In genomic region chr7:116308632-116308991, GRCm38 (mm10) we compare ENCODE assay signal across 8 mouse cellular contexts. TPM values are rescaled to one million over a fixed set of nuclear protein-coding genes. Genes with fewer than 3 reads are reported as not detected.
DNase-seq lines count a peak whose midpoint lies in the region; ATAC-seq lines count a peak whose summit lies in the region.

No protein-coding gene starts in this region.

- H3K4me1 ChIP-seq in heart, embryonic 13.5 days, result peaks cover 29% of the 10 kb centered on the region
- peaks cover 6% of the 10 kb centered on the region for H3K4me1 ChIP-seq in intestine, embryonic 14.5 days (replicated peaks; ENCODE audit: control insufficient read depth, insufficient read depth, low read length)
- peaks cover 9% of the 10 kb centered on the region for H3K4me1 ChIP-seq in liver, embryonic 16.5 days (ENCODE audit: control insufficient read depth, low read depth, low read length)

- peaks cover 25% of the 10 kb centered on the region for H3K27me3 ChIP-seq in heart, embryonic 13.5 days (replicated peaks)
- peaks cover 9% of the 10 kb centered on the region; the same call in 1 of the 2 replicates for H3K27me3 ChIP-seq in intestine, embryonic 14.5 days (replicated peaks; ENCODE audit: control insufficient read depth, insufficient read depth, low read length)
- H3K27me3 ChIP-seq in liver, embryonic 16.5 days (ENCODE audit: control insufficient read depth, insufficient read depth, low read depth, low read length), result peaks cover 31% of the 10 kb centered on the region

- H3K36me3 ChIP-seq in heart, embryonic 13.5 days, result no peaks in the 10 kb centered on the region
- no peaks in the 10 kb centered on the region for H3K36me3 ChIP-seq in intestine, embryonic 14.5 days (ENCODE audit: control insufficient read depth, insufficient read depth, low read length)
- H3K36me3 ChIP-seq in liver, embryonic 16.5 days (ENCODE audit: control insufficient read depth, insufficient read depth), result no peaks in the 10 kb centered on the region

- WGBS in heart, embryonic 13.5 days, result 3% methylated on average over 16 of the region's 16 CpGs
- 5% methylated on average over 16 of the region's 16 CpGs for WGBS in intestine, embryonic 14.5 days
- 4% methylated on average over 16 of the region's 16 CpGs for WGBS in liver, embryonic 16.5 days (ENCODE audit: insufficient replicate concordance)

- H3K4me2 ChIP-seq in heart, embryonic 13.5 days, result peak overlapping the region; percentile 98
- peak overlapping the region; percentile 96 for H3K4me2 ChIP-seq in intestine, embryonic 14.5 days (ENCODE audit: low read length)
- H3K4me2 ChIP-seq in liver, embryonic 16.5 days (ENCODE audit: low read depth, low read length), result peak overlapping the region; percentile 85

- peak overlapping the region; percentile 53 for H3K27ac ChIP-seq in heart, embryonic 13.5 days (replicated peaks)
- H3K27ac ChIP-seq in intestine, embryonic 14.5 days (ENCODE audit: low read depth), result peak overlapping the region; percentile 70
- H3K27ac ChIP-seq in liver, embryonic 16.5 days (ENCODE audit: low read length), result no peak overlapping the region

- no peak for ATAC-seq in heart, embryonic 13.5 days (ENCODE audit: extremely low read depth, insufficient number of reproducible peaks, low FRiP score, low TSS enrichment)
- ATAC-seq in intestine, embryonic 14.5 days (replicated peaks; ENCODE audit: low FRiP score, low TSS enrichment, low read depth), result peak; percentile 70
- ATAC-seq in liver, embryonic 16.5 days (ENCODE audit: low read depth), result peak; percentile 9; the same call in 1 of the 2 replicates

- no peaks in the 10 kb centered on the region for H3K9me3 ChIP-seq in heart, embryonic 13.5 days
- no peaks in the 10 kb centered on the region for H3K9me3 ChIP-seq in intestine, embryonic 14.5 days (ENCODE audit: control insufficient read depth, low read length)
- H3K9me3 ChIP-seq in liver, embryonic 16.5 days (replicated peaks; ENCODE audit: control insufficient read depth, low read length), result no peaks in the 10 kb centered on the region

- peak overlapping the region; percentile 81 for H3K9ac ChIP-seq in heart, embryonic 13.5 days
- peak overlapping the region; percentile 34 for H3K9ac ChIP-seq in intestine, embryonic 14.5 days (ENCODE audit: low read length)
- H3K9ac ChIP-seq in liver, embryonic 16.5 days (ENCODE audit: low read depth, low read length), result peak overlapping the region; percentile 16; the same call in 1 of the 2 replicates

- no peak for DNase-seq in heart, adult 11 months
- DNase-seq in embryo, embryonic 10 days (ENCODE audit: low spot score), result peak; percentile 34
- DNase-seq in intestine, embryonic 14.5 days (ENCODE audit: low spot score), result no peak
- peak; percentile 59 for DNase-seq in thymus, postnatal 0 days (ENCODE audit: low spot score)
- DNase-seq in layer of hippocampus, adult 9-11 months, result no peak
- DNase-seq in layer of hippocampus, adult 11-12 months (ENCODE audit: low spot score), result no peak

- H3K4me3 ChIP-seq in heart, embryonic 13.5 days, result peak overlapping the region; percentile 85
- peak overlapping the region; percentile 62 for H3K4me3 ChIP-seq in intestine, embryonic 14.5 days (ENCODE audit: low read depth, low read length)
- peak overlapping the region; percentile 70 for H3K4me3 ChIP-seq in liver, embryonic 16.5 days (ENCODE audit: low read depth, low read length)

RNA-seq across cellular contexts. Expression of gene Plekha7, which starts 0.4 kb away (rescaled TPM):
- polyA plus RNA-seq in heart, embryonic 13.5 days (2015; fragmentation: Nextera tagmentation; extraction: Ambion mirVana), result 38.4 and 41.7 TPM in 2 replicates
- 10.7 and 10.8 TPM in 2 replicates for polyA plus RNA-seq in intestine, embryonic 14.5 days (2014; fragmentation: Nextera tagmentation; extraction: Ambion mirVana)
- 3.4 and 4.2 TPM in 2 replicates for polyA plus RNA-seq in liver, embryonic 16.5 days (2015; fragmentation: Nextera tagmentation; extraction: Ambion mirVana)
- 17.0 and 18.4 TPM in 2 replicates for polyA plus RNA-seq in thymus, postnatal 0 days (2015; fragmentation: Nextera tagmentation; extraction: Ambion mirVana)

RNA-seq across cellular contexts. Expression of gene Rps13, which starts 25.4 kb away (rescaled TPM):
- 604 and 625 TPM in 2 replicates for polyA plus RNA-seq in heart, embryonic 13.5 days (2015; fragmentation: Nextera tagmentation; extraction: Ambion mirVana)
- 1,010 and 1,152 TPM in 2 replicates for polyA plus RNA-seq in intestine, embryonic 14.5 days (2014; fragmentation: Nextera tagmentation; extraction: Ambion mirVana)
- polyA plus RNA-seq in liver, embryonic 16.5 days (2015; fragmentation: Nextera tagmentation; extraction: Ambion mirVana), result 370 and 434 TPM in 2 replicates
- 1,259 and 1,312 TPM in 2 replicates for polyA plus RNA-seq in thymus, postnatal 0 days (2015; fragmentation: Nextera tagmentation; extraction: Ambion mirVana)

Comparison
In these comparisons a context has a peak if more than half of its experiments do, and no peak if none do; other contexts are left out.
1. H3K9ac ChIP-seq: peak in every context shown above with its lines; median percentile 81 in heart, embryonic 13.5 days; 34 in intestine, embryonic 14.5 days; 16 in liver, embryonic 16.5 days.
2. DNase-seq: peak in embryo, embryonic 10 days (single experiment) and thymus, postnatal 0 days (single experiment); none in heart, adult 11 months (single experiment), intestine, embryonic 14.5 days (single experiment), layer of hippocampus, adult 9-11 months (single experiment) and layer of hippocampus, adult 11-12 months (single experiment).
3. Peak in every context shown above with its lines, with median percentiles within 50 percentile points of each other: H3K4me2 ChIP-seq and H3K4me3 ChIP-seq.